Mouse (Mus musculus) limb, embryonic 14.5 days (tissue): ENCODE results near the gene Klc3. TPM values are rescaled to one million over a fixed set of nuclear protein-coding genes. Genes with fewer than 3 reads are reported as not detected.

ENCODE experiments used
- ATAC-seq: fragments of 200-750 bp; cut with Nextera tagmentation; 2 replicates; pipeline ENCODE4 v1.8.0; 2017; ENCODE audit warnings: low read depth, moderate number of reproducible peaks, moderate TSS enrichment; ENCODE audit not compliant: low FRiP score
- DNase-seq: peaks from one replicate; pipeline ENCODE4 v3.0.0-alpha.2; 2015; ENCODE audit warnings: low spot score
- H3K27ac ChIP-seq: fragments of 300-500 bp; sonication (generic); replicated peaks from 2 replicates; pipeline ENCODE4 v1.5.1; 2014; ENCODE audit warnings: low read depth, mild to moderate bottlenecking, low read length, moderate library complexity, mixed read lengths
- H3K27me3 ChIP-seq: fragments of 300-500 bp; sonication (generic); 2 replicates; pipeline ENCODE4 v1.6.1; 2014; ENCODE audit warnings: low read length, mixed read lengths; ENCODE audit not compliant: control insufficient read depth, insufficient read depth
- H3K36me3 ChIP-seq: fragments of 300-500 bp; sonication (generic); 2 replicates; pipeline ENCODE4 v1.6.1; 2014; ENCODE audit warnings: mild to moderate bottlenecking, low read length, moderate library complexity, mixed read lengths; ENCODE audit not compliant: control insufficient read depth, insufficient read depth
- H3K4me1 ChIP-seq: fragments of 300-500 bp; sonication (generic); 2 replicates; pipeline ENCODE4 v1.6.1; 2014; ENCODE audit warnings: antibody characterized with exemption, low read length, mixed read lengths; ENCODE audit not compliant: control insufficient read depth, insufficient read depth
- H3K4me2 ChIP-seq: fragments of 300-500 bp; sonication (generic); replicated peaks from 2 replicates; pipeline ENCODE4 v1.6.1; 2014; ENCODE audit warnings: low read depth, mild to moderate bottlenecking, low read length, moderate library complexity; ENCODE audit not compliant: severe bottlenecking
- H3K4me3 ChIP-seq: fragments of 300-500 bp; sonication (generic); replicated peaks from 2 replicates; pipeline ENCODE4 v1.5.1; 2014; ENCODE audit warnings: low read length
- H3K9ac ChIP-seq: fragments of 300-500 bp; sonication (generic); 2 replicates; pipeline ENCODE4 v1.6.1; 2014; ENCODE audit warnings: mild to moderate bottlenecking, low read depth, low read length, moderate library complexity; ENCODE audit not compliant: severe bottlenecking
- H3K9me3 ChIP-seq: fragments of 300-500 bp; sonication (generic); 2 replicates; pipeline ENCODE4 v1.6.1; 2016; ENCODE audit warnings: low read length; ENCODE audit not compliant: control insufficient read depth
- POLR2A ChIP-seq: fragments of 200-500 bp; IDR thresholded peaks from 2 replicates; pipeline ENCODE4 v1.8.0; 2012; ENCODE audit warnings: inconsistent platforms, mild to moderate bottlenecking, moderate library complexity, borderline replicate concordance; ENCODE audit not compliant: insufficient read depth, insufficient read length; ENCODE audit errors: extremely low read depth
- WGBS: fragments of 180-500 bp; shearing (Covaris S2); extraction: QIAGEN DNeasy Blood & Tissue Kit; methylation state at CpG from one replicate; pipeline ENCODE4 v1.1.7; 2014; 5-methylcytosine and 5-hydroxymethylcytosine counted together
- polyA plus RNA-seq, 2 experiments: library from polyadenylated mRNA; depleted of rRNA in 1 of 2; stranded (reverse) in 1 of 2; unstranded in 1 of 2; fragments of >200 nt; fragmentation: Nextera tagmentation in 1 of 2; extraction: Ambion mirVana in 1 of 2; gene quantifications; 2 replicates each; pipeline versions ENCODE4 v1.2.1 to v1.2.3; 2012 to 2014

Gene Klc3
- polyA plus RNA-seq, 2 experiments = 11.5 to 15.2 TPM

GRCm38 (mm10) chr7:19441448-19442091 is 37.7 kb upstream of the Klc3 start:
- H3K4me2 ChIP-seq = no peak overlapping the region
- H3K4me3 ChIP-seq = no peak overlapping the region
- H3K9me3 ChIP-seq = no peaks in the 10 kb centered on the region
- DNase-seq = no peak
- H3K4me1 ChIP-seq = no peaks in the 10 kb centered on the region
- no peak for ATAC-seq
- peaks cover 84% of the 10 kb centered on the region for H3K36me3 ChIP-seq
- no peaks in the 10 kb centered on the region for H3K27me3 ChIP-seq
- no peak overlapping the region for H3K9ac ChIP-seq
- no peak for TF ChIP-seq POLR2A
- 92% methylated on average over 9 of the region's 9 CpGs for WGBS
- H3K27ac ChIP-seq = no peak overlapping the region

DNA sequence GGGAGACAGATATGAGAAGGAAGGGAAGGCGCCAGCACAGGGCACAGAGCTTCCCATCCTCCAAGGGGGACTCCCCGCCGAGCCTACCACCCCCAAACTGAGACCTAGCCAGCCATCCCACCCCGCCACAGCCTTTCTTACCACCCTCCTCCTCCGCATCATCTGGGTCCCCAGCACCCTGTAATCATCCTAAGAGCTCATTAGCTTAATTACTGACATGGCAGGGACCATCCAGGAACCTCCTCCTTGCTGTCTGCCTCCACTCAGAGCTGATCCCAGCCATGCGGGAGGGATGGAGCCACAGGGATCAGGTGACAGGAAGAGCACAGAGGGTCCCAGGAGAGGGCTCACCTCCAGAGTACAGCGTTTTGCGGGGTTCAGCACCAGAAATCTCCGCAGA is 33.1 kb upstream of the Klc3 start:
- no peaks in the 10 kb centered on the region for H3K4me1 ChIP-seq
- DNase-seq (no peak), ATAC-seq (no peak)
- no peak overlapping the region for H3K9ac ChIP-seq
- no peak overlapping the region for H3K27ac ChIP-seq
- no peak for TF ChIP-seq POLR2A
- no peak overlapping the region for H3K4me3 ChIP-seq
- no peak overlapping the region for H3K4me2 ChIP-seq
- peaks cover 89% of the 10 kb centered on the region for H3K36me3 ChIP-seq
- no peaks in the 10 kb centered on the region for H3K9me3 ChIP-seq
- no peaks in the 10 kb centered on the region for H3K27me3 ChIP-seq
- WGBS = 86% methylated on average over 9 of the region's 9 CpGs

DNA sequence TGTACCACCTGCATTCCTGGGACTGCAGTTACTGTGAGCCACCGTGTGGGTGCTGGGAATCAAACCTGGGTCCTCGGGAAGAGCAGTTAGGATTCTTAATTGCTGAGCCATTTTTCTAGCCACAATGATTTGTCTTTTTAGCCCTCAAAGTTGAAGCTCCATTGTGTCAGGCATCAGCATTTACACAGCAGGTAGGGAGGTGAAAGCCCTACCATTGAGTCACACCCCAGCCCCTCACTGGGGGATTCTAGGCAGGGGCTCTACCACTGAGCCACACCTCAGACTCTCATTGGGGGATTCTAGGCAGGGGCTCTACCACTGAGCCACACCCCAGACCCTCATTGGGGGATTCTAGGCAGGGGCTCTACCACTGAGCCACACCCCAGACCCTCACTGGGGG is 32.4 kb upstream of the Klc3 start:
- WGBS = 94% methylated on average over 2 of the region's 2 CpGs
- Histone ChIP-seq H3K4me2 (no peak overlapping the region), H3K27ac (no peak overlapping the region), H3K4me1 (no peaks in the 10 kb centered on the region), H3K9ac (no peak overlapping the region), H3K9me3 (no peaks in the 10 kb centered on the region), H3K27me3 (no peaks in the 10 kb centered on the region), H3K4me3 (no peak overlapping the region), H3K36me3 (peaks cover 89% of the 10 kb centered on the region)
- ATAC-seq (no peak), DNase-seq (no peak)
- TF ChIP-seq POLR2A = no peak

- WGBS = 97% methylated on average over 2 of the region's 2 CpGs
- no peaks in the 10 kb centered on the region for H3K9me3 ChIP-seq
- H3K27ac ChIP-seq = no peak overlapping the region
- no peak for DNase-seq
- no peak overlapping the region for H3K9ac ChIP-seq
- no peaks in the 10 kb centered on the region for H3K4me1 ChIP-seq
- H3K4me3 ChIP-seq = no peak overlapping the region
- no peak for TF ChIP-seq POLR2A
- peaks cover 100% of the 10 kb centered on the region for H3K36me3 ChIP-seq
- H3K27me3 ChIP-seq = no peaks in the 10 kb centered on the region
- ATAC-seq = no peak
- no peak overlapping the region for H3K4me2 ChIP-seq
These were observed 28.6 kb upstream of the Klc3 start for GRCm38 (mm10) chr7:19432475-19432874.

GRCm38 (mm10) chr7:19430402-19430801 is 26.5 kb upstream of the Klc3 start:
- Histone ChIP-seq H3K27me3 (no peaks in the 10 kb centered on the region), H3K36me3 (peaks cover 99% of the 10 kb centered on the region), H3K27ac (no peak overlapping the region), H3K4me1 (no peaks in the 10 kb centered on the region), H3K9ac (no peak overlapping the region), H3K4me3 (no peak overlapping the region), H3K9me3 (no peaks in the 10 kb centered on the region), H3K4me2 (no peak overlapping the region)
- ATAC-seq (no peak), DNase-seq (no peak)
- WGBS = 86% methylated on average over 6 of the region's 6 CpGs
- TF ChIP-seq POLR2A = no peak
